Mouse (Mus musculus) frontal cortex, postnatal 14 days (tissue): ENCODE measurements at regions not wholly inside any gene's neighbourhood (a gene's known extent, or its start where the extent isn't known, plus 50 kb on each side); places are given as distances from the start of the nearest gene placed in this dataset.
A peak's percentile ranks its signal among the peaks of the same experiment; 100 is the strongest.
"Not testable (repeated sequence)": the region's sequence is repeated elsewhere in the genome, so short reads cannot be mapped to it uniquely, and the experiment has no call there.

Source experiments
- DNase-seq, 2 experiments: peaks; one replicate each; pipeline ENCODE4 v3.0.0; 2022; ENCODE audit warnings: low spot score in 2 of 2

GRCm38 (mm10) chr12:17852138-17852537, 161.5 kb downstream of the Hpcal1 start:
- DNase-seq = peak; percentile 24 to 74

DNA sequence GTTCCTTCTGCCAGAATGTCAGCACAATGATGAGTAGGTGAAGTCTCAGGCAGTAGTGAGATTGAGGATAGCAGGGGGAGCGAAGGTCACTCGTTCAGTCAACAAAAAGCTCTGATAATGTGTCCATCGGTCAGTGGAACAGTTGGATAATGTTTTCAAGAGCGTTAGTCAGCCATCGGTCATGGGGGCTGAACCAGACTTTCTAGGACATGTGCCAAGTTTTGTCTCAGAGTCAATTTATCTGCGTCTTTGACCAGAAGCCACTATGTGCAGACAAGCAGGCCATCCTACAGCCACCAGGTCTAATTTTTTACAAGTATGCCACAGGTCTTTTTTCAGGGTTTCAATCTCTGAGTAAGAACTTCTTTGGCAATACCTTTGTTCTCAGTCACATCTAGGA, 181.8 kb downstream of the Hpcal1 start:
- not testable (repeated sequence) for DNase-seq

GRCm38 (mm10) chr12:17881371-17882116, 190.9 kb downstream of the Hpcal1 start:
- DNase-seq = peak; percentile 79 to 83

- DNase-seq = peak; percentile 8 to 18
These were observed 191.8 kb downstream of the Hpcal1 start for GRCm38 (mm10) chr12:17882117-17883116.

DNA sequence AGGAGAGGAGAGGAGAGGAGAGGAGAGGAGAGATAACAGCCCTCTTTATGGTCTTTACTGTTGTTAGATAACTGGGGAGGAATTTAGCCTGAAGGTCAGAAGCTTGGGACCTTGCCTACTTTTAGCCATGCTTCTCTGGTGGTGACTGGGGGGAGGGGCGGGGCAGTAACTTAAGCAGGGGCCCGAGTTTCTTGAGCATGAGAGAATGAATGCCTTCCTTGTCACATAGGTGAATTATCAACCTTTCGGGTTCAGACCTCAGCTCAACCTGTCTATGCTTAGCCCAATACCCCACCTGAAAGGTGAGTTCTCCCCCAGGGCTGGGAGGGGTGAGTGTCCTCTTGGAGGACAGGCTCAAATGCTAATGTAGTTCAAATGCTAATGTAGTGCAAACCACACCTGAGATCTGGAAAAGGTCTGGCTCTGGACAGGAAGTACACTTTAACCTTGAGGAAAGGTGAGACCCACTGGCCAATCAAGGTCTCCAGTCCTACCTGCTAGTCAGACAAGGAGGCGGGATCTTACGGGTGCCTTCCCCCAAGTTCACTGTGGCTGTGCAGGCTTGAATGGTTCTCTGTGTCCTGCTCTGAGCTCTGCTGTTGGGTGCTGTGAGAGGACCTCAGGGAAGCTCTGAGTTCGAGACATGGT, 201.1 kb downstream of the Hpcal1 start:
- DNase-seq = not testable (repeated sequence)

DNA sequence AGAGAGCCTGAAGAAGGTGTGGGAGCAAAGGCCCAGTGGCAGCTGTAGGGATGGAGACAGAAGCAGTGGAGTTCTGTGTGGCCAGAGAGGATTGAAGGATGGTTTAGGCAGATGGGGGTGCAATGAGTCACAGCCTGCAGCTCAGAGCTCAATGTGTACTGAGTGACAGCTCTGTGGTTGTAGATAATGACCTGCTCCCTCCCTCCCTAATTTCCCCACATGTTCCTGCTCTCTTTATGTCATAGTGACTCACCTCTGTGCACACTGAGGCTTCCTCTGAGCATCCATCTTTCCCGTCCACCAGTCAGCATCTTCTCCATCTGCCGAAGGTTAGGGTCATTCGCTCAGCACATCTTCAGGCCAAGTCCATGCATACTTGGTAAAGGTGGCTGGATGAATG, 222.4 kb downstream of the Hpcal1 start:
- DNase-seq = not testable (repeated sequence)
